Mouse (Mus musculus) CD4-positive, CD25-positive, alpha-beta regulatory T cell, adult 2 months (primary cell): ENCODE measurements around the gene Matn1.

Experiments
- DNase-seq: peaks from one replicate; pipeline ENCODE4 v3.0.0-alpha.2; 2012; ENCODE audit warnings: low read depth, low spot score

Gene Matn1

DNA sequence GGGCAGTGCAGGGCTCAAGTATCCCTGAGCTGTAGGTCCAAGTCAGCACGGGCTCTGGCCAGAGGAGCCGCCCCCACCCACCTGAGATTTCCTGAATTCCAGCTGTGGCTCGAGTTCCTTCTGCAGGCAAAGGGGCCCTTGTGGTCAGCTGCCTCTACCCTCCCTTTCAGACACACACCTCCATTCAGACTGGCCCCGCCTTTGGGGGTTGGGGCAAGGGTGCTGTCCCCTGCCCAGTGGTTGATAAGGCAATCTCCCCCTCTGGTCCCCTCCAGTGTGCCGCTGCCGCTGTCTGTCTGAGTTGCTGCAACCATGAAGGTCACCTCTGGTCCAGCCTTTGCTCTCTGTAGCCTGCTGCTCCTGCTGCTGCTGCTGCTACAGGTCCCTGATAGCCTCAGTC, at the start of gene Matn1:
Gene Matn1, plus strand, starts transcription at position 274 of the 400 bp plus-strand sequence.
- DNase-seq = no peak

DNA sequence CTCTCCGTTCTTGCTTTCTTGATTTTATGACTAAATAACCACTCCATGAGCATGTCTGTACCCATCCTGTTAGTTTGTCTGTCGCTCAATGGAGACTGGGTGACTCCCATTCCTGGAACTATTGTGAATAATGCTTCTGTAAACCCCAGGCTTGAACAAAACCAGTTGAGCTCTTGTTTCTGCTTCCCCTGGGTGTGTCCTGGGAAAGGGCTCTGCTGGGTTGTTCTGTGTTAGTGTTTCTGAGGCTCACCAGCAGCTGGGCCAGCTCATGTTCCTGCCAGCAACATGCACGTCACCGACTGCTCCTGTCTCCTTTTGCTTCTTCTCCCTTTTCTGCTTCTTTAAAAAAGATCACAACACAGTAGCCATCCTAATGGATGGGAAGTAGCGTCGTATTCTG, 48.5 kb upstream of the Matn1 start:
- DNase-seq = no peak

DNA sequence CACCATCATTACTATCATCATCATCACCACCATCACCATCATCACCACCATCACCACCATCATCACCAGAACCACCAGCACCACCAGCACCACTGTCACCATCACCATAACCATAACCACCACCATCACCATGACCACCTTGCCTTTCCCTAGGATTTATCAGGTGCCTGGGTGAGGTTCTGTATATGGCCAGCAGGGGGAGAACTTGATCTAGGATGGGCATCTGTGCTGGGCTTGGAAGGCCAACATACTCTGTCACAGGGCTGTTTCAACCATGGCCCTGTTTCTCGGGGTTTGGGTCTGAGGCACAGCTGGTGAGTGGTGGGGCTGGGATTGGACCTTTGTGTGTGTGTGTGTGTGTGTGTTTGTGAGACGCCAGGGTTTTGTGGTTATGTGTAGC, 47.8 kb upstream of the Matn1 start:
- peak; percentile 88 for DNase-seq

DNA sequence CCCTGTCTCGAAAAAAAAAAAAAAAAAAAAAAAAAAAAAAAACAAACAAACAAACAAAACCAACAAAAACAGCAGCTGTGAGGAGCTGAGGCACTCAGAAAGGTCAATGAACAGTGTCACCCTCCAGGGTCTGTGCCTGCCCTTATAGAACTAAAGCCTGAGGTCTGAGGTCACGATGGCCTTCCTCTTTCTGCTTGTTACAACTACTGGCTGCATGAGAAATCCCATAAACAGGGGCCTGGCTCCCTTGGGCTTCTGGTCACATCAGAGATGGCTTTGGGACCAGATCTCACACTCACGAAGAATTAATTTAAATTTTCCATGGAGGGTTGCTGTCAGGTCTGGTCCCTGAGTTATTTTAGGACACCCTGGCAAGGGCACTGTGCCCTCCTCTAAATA, 44.8 kb upstream of the Matn1 start:
- no peak for DNase-seq

DNA sequence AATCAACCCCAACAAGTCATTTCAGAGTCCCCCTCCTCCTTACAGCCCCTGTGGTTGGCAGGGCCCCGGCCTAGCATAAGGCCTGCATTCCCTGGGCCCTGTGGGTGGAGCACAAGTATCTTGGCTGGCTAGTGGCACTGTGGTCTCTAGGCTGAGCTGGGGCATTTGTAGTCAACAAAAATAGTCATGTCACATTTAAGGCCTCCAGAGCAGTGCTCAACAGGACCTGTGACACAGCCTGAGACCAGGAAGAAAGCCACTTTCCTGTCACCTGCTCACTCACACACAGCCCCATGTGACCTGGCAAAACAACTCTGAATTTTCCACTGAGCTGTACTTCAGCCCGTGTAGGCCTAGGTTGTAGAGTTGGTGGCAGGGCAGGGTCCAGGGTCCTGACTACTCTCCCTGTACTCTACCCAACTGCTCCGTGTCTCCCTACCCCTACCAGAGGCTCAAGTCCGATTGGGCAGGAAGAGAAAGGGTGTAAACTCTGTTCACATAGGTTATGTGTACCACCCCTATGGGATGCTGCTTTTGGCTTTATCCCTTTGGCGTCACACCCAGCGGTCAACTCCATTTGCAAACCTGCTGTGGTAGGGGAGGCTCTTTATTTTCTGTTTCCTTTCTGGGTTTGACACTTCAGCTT, 44.3 kb upstream of the Matn1 start:
- peak; percentile 80 for DNase-seq

DNA sequence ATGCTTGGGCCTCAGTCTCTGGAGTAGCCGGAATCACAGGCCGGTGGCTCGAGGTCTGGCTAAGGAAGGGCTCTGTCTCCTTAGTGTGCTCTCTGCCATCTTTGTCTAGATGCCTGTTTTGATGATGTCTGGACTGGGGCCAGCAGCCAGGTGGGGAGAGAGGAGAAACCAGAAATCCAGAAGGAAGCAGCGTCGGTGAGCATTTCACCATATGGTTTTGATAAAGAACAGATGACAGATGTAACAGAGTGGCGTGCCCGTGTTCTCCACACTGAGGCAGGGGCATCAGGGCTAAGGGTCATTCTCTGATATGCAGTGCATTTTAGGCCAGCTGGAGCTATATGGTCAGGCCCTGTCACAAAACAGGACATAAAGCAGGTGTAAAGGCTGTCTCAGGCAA, 43.4 kb upstream of the Matn1 start:
- DNase-seq = no peak

DNA sequence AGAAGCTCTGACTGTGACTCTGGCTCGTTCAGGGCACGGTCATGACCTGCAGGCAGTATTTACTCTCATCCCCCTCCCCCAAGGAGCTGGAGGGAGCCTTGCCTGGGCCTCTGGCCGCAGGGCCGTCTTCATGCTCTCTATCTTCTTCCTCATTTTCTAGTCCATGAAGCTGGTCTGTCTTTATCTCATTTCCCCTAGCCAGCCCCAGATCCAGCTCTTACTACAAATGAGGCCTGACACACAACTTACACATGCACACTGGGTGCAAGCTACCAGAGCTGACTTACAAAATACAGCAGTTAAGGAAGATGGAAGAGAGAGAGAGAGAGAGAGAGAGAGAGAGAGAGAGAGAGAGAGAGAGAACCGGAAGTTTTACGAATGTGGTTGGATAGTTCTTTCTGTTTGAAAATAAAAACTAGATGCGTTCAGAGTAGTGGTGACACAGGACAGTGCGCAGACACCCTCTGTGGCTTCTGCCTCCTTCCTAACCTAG, 41.9 kb upstream of the Matn1 start:
- DNase-seq = peak; percentile 60

DNA sequence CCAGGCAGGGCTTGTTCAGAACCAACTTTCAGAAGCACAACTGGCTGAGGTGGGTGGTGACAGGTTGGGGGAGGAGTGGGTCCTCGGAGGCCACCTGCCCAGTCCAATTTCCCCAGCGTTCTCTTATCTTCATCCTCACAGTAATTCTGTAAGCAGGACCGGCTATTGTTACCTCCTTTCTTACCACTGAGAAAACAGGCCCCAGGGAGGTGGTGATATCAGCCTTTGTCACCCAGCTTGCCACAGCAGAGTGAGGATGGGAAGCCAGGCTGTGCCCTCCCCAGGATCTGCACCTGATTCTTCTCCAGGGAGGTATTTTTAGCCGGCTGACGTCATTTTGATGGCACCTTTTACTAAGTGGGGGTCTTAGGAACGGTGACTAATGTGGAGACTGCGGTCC, 39.2 kb upstream of the Matn1 start:
- DNase-seq = no peak

DNA sequence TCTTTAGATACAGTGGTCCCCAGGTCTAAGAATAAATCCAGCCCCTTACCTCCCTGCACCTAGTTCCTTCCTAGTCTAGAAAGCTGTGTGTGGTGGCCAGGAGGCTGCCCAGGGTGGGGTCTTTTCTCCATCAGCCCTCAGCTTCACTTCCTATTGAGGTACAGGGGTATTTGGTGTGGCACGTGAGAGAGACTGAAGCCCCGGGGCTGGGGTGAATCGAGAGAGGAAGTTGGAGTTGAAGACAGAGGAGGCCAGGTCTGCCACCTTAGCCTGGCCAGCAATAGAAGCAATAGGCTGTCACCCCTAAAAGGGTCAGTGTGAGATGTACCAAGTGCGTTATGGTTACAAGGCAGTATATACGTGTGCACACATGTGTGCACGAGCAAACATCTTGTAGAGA, 38.3 kb upstream of the Matn1 start:
- no peak for DNase-seq

DNA sequence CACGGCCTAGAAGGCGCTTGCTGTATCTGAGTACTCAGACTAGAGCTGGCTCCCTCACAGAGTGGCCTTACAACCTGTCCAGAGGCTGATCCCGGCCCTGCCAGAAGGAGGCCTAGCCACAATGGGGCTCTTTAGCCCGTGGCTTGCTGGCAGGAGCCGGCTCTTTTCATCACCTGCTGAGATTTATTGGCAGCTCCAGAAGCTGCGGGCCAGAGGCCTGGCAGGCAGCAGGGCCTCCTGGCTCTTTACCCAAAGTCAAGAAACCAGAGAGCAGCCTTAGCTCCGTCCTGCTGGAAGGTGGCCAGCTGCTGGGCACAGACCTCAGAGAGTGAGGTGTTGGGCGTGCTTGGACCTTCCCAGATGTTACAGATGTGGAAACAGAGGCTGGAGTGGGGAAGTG, 37.9 kb upstream of the Matn1 start:
- DNase-seq = no peak

DNA sequence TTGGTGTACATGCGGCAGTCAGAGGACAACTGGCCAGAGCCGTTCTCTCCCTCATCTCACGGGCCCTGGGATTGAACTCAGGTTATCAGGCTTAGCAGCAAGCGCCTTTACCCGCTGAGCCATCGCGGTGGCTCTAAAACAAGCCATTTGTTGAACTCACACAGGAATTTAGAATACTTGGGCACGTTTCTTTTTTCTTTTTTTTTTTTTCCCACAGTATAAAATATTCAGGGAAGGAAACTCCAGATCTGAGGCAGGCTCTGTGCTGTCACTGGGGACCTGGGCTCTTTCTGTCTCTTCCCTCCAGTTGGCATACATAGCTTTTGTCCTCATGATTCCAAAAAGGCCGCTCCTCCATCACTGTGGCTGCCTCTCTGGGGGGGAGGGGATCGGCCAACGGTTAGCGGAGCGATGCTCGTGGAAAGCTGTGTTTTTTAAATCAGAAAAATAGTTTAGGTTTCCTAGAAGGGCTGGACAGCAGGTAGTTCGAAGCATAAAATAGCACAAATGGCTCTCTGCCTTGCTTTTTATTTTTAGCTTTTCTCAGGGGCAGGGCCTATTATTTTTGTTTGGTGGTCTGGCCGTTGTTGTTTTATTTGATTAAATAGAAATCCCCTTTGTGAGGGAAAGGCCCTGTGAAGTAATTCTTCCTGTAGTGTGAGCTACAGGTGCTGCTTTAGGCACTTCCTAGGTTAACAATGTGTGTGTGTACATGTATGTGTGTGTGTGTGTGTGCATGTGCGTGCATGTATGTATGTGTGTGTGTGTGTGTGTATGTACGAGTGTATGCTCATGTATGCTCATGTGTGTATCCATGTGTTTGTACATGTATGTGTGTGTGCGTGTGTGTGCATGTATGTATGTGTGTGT, 36.8 kb upstream of the Matn1 start:
- peak; percentile 33 for DNase-seq

DNA sequence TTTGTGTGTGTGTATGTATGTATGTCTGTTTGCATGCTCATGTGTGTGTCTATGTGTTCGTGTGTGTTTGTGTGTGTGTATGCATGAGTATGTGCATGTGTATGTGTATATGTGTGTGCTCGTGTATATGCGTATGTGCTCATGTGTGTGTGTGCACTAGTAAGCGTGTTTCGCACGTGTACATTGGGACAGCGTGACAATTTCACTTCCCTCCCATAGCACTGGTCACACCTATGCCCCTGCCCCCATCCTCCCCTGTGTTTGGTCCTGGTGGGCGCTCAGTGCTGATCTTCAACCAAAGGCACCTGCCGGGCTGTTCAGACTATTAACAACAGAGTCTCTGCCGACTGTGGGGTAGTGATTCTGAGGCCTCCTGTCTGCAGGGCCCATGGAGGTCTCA, 36.1 kb upstream of the Matn1 start:
- DNase-seq = no peak

DNA sequence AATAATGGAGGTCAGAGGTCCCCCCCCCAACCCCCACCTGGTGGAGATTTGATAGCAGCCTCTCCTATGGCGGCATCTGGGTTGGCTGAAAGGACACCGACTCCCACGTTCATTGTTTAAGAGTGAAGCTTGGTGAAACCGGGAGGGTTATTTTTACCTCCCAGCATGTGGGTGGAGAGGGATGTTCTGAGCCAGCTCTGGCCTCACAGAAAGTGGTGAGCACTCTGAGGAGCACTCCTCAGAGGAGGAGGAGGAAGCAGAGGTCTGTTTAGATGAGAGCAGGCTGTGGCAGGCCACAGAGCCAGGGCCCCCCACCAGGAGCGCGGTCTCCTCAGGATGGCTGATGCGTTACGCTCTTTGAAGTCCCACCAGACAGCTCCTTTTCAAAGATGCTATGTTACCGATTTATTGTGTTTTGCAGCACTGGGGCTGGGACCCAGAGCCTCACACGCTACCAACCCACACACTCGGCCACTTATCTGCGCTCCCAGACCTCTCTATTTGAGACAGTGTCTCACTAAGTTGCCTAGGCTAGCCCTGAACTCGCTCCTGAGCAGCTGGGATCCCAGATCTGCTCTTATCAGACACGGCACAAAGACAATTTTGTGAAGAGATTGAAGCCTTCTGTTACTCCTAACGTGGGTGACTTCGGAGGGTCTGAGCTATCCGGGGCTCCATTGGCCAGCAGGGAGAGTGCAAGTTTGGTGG, 34.9 kb upstream of the Matn1 start:
- DNase-seq = peak; percentile 50

DNA sequence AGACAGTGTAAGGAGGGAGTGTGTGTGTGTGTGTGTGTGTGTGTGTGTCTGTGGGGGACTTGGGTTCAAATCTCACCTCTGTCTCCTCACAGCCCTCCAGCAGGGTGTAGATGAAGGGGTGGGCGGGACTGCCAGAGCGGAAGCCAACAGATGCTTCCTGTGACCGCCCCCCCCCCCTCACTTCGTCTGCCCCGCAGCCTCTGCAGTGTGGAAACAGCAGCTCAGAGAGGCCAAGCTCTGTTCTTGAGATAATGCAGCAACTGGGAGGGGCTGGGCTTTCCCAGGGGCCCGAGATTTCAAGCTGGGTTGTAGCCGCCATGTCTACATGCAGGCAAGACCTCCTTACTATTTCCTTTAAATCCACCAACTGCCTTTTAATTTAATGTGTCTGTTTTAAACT, 33.5 kb upstream of the Matn1 start:
- peak; percentile 88 for DNase-seq

DNA sequence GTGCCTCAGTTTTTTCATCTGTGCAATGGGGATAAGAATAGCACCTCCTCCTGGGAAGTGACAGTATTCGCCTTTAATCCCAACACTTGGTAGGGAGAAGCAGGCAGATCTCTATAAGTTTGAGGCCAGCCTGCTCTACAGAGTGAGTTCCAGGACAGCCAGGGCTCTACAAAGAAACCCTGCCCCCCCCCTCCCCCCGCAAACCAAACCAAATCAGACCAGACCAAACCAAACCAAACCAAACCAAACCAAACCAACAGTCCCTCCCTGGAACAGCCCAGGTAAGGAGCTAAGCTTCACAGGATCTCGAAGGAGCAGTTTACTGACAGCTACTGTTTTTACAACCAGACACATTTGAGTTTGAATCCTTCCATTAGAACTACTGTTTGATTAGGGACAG, 31.6 kb upstream of the Matn1 start:
- no peak for DNase-seq

DNA sequence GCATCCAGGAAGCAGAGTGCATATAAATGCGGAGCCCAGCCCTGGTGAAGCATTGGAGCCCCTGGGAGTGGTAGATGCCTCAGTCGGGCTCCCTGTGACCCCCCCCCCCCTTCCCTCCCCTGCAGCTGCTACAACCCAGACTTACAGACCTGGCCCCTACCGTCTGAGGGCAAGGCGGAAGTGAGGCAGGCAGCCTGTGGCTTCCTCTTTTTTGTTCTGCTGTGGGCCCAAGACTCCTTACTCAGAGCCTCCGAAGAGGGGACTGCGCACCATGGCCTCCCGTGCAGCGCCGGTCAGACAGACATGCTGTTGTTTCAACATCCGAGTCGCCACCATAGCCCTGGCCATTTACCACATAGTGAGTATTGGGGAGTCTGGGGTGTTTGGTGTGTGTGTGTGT, 31.1 kb upstream of the Matn1 start, which contains the start of gene Laptm5:
Gene Laptm5, plus strand, starts transcription at position 49 of the 400 bp plus-strand sequence.
- peak; percentile 89 for DNase-seq

DNA sequence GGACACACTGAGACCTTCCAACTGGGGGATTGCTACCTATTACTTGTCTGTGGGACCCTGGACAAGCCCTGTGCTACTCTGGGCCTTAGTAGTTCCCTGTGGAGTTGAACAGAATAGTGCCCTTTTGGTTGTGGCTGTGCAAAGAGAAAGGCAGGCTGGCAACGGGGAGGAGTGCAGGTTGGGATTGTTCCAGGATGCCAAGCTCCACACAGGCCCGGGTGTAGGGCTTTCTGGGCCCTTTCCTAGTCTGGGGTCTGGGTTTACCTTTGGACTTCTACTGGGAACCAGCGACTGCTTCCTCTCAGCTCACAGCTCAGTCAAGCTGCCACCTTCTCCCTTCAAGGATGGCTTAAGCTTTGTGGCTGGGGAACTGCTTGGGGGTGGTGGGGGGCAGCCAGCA, 30.7 kb upstream of the Matn1 start:
- DNase-seq = no peak

DNA sequence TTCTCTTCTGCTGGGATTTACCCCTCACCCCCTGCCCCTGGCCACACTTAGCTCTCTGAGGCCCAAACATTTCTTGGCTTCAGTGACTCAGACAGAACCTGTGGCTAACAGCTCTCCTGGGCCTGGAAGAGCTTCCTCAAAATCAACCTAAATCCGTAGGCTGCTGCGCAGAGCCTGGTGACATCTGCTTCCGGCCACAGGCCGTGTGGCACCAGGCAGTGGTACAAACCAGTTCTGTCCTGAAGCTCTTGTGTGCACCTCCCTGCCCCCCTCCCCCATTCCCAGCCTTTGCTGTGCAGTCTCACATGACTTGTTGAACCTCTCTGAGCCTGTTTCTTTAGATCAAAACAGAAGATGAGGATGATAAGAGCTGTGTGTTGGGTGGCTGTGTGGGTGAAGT, 30.2 kb upstream of the Matn1 start:
- peak; percentile 93 for DNase-seq

DNA sequence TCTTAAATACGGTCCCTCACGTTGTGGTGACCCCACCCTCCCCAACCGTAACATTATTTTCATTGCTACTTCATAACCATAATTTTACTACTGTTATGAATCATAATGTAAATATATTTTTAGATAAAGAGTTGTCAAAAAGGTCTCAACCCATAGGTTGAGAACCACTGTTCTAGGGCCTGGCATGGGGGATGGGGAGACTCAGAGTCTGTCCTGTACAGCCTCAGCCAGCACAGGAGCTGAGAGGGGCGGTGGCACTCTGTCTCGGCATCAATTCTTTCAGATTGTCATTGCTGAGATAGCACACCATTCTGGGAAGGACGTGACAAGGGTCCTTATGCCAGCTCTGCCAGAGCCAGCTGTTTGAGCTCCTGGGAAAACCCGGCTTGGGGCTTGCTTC, 29.7 kb upstream of the Matn1 start:
- DNase-seq = peak; percentile 61

DNA sequence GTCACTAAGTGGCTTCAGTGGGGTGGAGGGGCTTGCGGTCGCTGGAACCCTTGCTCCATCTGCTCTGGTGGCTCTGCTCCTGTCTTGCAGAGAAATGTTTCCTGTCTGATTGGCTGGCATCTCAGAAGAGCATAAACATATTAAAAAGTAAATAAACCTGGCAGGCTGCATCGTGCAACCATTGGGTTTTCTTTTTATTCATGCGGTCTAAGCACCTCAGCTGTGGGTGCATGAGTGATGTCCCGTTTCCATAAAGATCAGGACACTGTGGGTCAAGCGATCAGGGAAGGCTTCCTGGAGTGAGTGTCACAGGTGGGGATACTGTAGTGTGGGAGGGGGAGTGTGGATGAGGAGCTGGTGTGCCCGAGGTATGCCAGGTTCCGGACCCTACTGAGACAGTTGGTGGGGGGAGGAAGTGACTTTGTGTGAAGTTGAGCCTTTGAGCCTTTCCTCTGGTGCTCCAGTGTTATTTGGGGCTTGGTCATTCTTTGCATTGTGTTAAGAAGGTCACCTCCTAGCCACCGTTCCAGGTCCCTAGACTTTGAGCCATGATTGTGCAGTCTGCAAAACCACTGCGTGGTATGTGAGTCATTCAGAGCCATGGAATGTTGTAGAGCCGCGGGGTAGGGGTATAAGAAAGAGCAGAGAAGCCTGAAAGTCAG, 29.0 kb upstream of the Matn1 start:
- no peak for DNase-seq

DNA sequence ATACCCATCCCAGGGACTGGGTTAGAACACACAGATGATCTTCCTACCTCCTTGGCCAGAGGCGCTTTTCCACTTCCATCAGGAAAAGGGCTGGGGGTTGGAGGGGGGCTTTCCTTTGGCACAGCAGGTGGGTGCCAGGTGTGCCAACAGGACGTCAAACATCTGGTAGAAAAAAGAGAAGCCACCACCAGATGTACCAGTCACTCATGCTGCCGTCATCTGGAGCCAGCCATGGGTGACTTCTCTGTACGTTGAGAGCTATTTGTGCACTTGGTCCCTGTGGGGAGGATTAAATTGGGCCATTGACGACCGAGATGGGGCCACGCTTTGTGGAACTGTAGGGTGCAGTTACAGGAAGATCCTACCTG, 28.5 kb upstream of the Matn1 start:
- no peak for DNase-seq

DNA sequence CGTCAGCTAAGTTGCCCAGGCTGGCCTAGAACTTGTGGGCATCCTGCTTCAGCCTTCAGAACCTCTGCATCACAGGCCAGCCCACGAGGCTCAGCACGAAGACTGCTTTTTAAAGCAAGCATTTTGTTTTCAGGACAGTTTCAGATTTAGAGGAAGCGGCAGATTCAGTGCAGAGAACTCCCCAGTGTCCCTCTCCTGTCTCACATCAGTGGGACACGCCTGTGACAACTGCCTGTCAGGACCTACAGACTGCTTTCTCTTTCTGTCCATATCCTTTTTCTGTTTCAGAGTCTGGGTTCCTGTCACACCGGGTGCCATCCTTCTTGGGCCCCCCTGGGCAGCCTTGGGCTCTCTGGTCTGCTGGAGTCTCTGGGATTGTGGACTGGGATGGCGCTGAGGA, 27.5 kb upstream of the Matn1 start:
- peak; percentile 49 for DNase-seq
